Mouse (Mus musculus) MEL (cell line): Measurements from ENCODE around the gene Arel1. TPM values are rescaled to one million over a fixed set of nuclear protein-coding genes. Genes with fewer than 3 reads are reported as not detected.

Source experiments
- DNase-seq: peaks from one replicate; pipeline ENCODE4 v3.0.0; 2011; ENCODE audit warnings: low read depth, low spot score
- H3K27ac ChIP-seq: 2 replicates; pipeline ENCODE4 v1.5.1; 2012; ENCODE audit warnings: low read depth, mild to moderate bottlenecking, control low read depth, low read length, moderate library complexity; ENCODE audit not compliant: control insufficient read depth
- H3K27me3 ChIP-seq, 2 experiments: fragments of 150-350 bp in 1 of 2; sonication (generic) in 1 of 2; 2 replicates each; pipeline ENCODE4 v1.6.1; 2012; ENCODE audit warnings: low read length in 2 of 2, mild to moderate bottlenecking in 2 of 2, improper control_type of control experiment in 1 of 2, moderate library complexity in 1 of 2; ENCODE audit not compliant: insufficient read depth in 2 of 2, control insufficient read depth in 1 of 2
- H3K36me3 ChIP-seq, 2 experiments: 2 replicates each; pipeline ENCODE4 v1.6.1; 2012 to 2014; ENCODE audit warnings: low read length in 2 of 2, improper control_type of control experiment in 1 of 2, inconsistent platforms in 1 of 2, mild to moderate bottlenecking in 1 of 2; ENCODE audit not compliant: insufficient read depth in 2 of 2, control insufficient read depth in 1 of 2
- H3K4me1 ChIP-seq, 2 experiments: fragments of 150-350 bp in 1 of 2; sonication (generic) in 1 of 2; 2 replicates each; pipeline ENCODE4 v1.6.1; 2012; ENCODE audit warnings: low read length in 2 of 2, improper control_type of control experiment in 1 of 2, mild to moderate bottlenecking in 1 of 2; ENCODE audit not compliant: insufficient read depth in 2 of 2, control insufficient read depth in 1 of 2
- H3K4me3 ChIP-seq, 2 experiments: fragments of 150-350 bp in 1 of 2; sonication (generic) in 1 of 2; 2 replicates each; pipeline ENCODE4 v1.5.1; 2012; ENCODE audit warnings: low read depth in 2 of 2, low read length in 2 of 2, mild to moderate bottlenecking in 2 of 2, moderate library complexity in 2 of 2, control low read depth in 1 of 2, improper control_type of control experiment in 1 of 2; ENCODE audit not compliant: control insufficient read depth in 1 of 2, insufficient read depth in 1 of 2
- H3K79me2 ChIP-seq: 2 replicates; pipeline ENCODE4 v1.6.1; 2012; ENCODE audit warnings: mild to moderate bottlenecking, low read length, moderate library complexity; ENCODE audit not compliant: control insufficient read depth, poor library complexity, insufficient read depth
- H3K9ac ChIP-seq: 2 replicates; pipeline ENCODE4 v1.6.1; 2012; ENCODE audit warnings: low read depth, mild to moderate bottlenecking, control low read depth, low read length, moderate library complexity; ENCODE audit not compliant: control insufficient read depth, poor library complexity, severe bottlenecking
- H3K9me3 ChIP-seq: fragments of 150-350 bp; sonication (generic); replicated peaks from 2 replicates; pipeline ENCODE4 v1.6.1; 2012; ENCODE audit warnings: mild to moderate bottlenecking, low read length, improper control_type of control experiment, moderate library complexity; ENCODE audit not compliant: insufficient read depth
- BHLHE40 ChIP-seq: IDR thresholded peaks from 2 replicates; pipeline ENCODE4 v1.6.1; 2012; ENCODE audit warnings: low read depth, mild to moderate bottlenecking, inconsistent platforms, low read length, improper control_type of control experiment, borderline replicate concordance
- CHD1 ChIP-seq: IDR thresholded peaks from 2 replicates; pipeline ENCODE4 v1.6.1; 2012; ENCODE audit warnings: low read depth, mild to moderate bottlenecking, inconsistent platforms, low read length, improper control_type of control experiment
- CHD2 ChIP-seq: IDR thresholded peaks from 2 replicates; pipeline ENCODE4 v1.6.1; 2011; ENCODE audit warnings: low read length, improper control_type of control experiment
- CTCF ChIP-seq, 3 experiments: IDR thresholded peaks in 2 of 3; conservative IDR thresholded peaks in 1 of 3; 2 replicates each; pipeline ENCODE4 v1.5.1; 2011 to 2012; ENCODE audit warnings: low read length in 3 of 3, low read depth in 2 of 3, mild to moderate bottlenecking in 2 of 3, improper control_type of control experiment in 1 of 3, inconsistent platforms in 1 of 3, mixed read lengths in 1 of 3, moderate library complexity in 1 of 3; ENCODE audit not compliant: control insufficient read depth in 1 of 3, insufficient read depth in 1 of 3, poor library complexity in 1 of 3, severe bottlenecking in 1 of 3
- ELF1 ChIP-seq: IDR thresholded peaks from 2 replicates; pipeline ENCODE4 v1.6.1; 2014; ENCODE audit warnings: low read depth, mild to moderate bottlenecking, inconsistent platforms, low read length, improper control_type of control experiment, moderate library complexity
- ETS1 ChIP-seq: IDR thresholded peaks from 2 replicates; pipeline ENCODE4 v1.6.1; 2012; ENCODE audit warnings: low read depth, mild to moderate bottlenecking, inconsistent platforms, low read length, improper control_type of control experiment, moderate library complexity
- GABPA ChIP-seq: IDR thresholded peaks from 2 replicates; pipeline ENCODE4 v1.6.1; 2012; ENCODE audit warnings: low read depth, mild to moderate bottlenecking, inconsistent platforms, low read length, improper control_type of control experiment, moderate library complexity
- HCFC1 ChIP-seq: IDR thresholded peaks from 2 replicates; pipeline ENCODE4 v1.6.1; 2012; ENCODE audit warnings: low read depth, mild to moderate bottlenecking, inconsistent platforms, low read length, improper control_type of control experiment, moderate library complexity
- MAFK ChIP-seq: IDR thresholded peaks from 2 replicates; pipeline ENCODE4 v1.6.1; 2011; ENCODE audit warnings: low read depth, mild to moderate bottlenecking, low read length, improper control_type of control experiment, borderline replicate concordance
- MAZ ChIP-seq: IDR thresholded peaks from 2 replicates; pipeline ENCODE4 v1.6.1; 2012; ENCODE audit warnings: low read depth, mild to moderate bottlenecking, inconsistent platforms, low read length, improper control_type of control experiment
- MEF2A ChIP-seq: IDR thresholded peaks from 2 replicates; pipeline ENCODE4 v1.6.1; 2014; ENCODE audit warnings: low read depth, mild to moderate bottlenecking, inconsistent platforms, low read length, improper control_type of control experiment; ENCODE audit not compliant: poor library complexity, insufficient replicate concordance, severe bottlenecking; ENCODE audit errors: extremely low read depth
- MXI1 ChIP-seq: IDR thresholded peaks from 2 replicates; pipeline ENCODE4 v1.6.1; 2011; ENCODE audit warnings: mild to moderate bottlenecking, low read depth, low read length, improper control_type of control experiment
- MYC ChIP-seq: IDR thresholded peaks from 2 replicates; pipeline ENCODE4 v1.6.1; 2011; ENCODE audit warnings: low read depth, mild to moderate bottlenecking, low read length, improper control_type of control experiment, moderate library complexity
- NRF1 ChIP-seq: IDR thresholded peaks from 2 replicates; pipeline ENCODE4 v1.6.1; 2014; ENCODE audit warnings: low read depth, mild to moderate bottlenecking, inconsistent platforms, low read length, improper control_type of control experiment, moderate library complexity; ENCODE audit not compliant: poor library complexity, insufficient read depth, severe bottlenecking
- RAD21 ChIP-seq: IDR thresholded peaks from 2 replicates; pipeline ENCODE4 v1.6.1; 2011; ENCODE audit warnings: mild to moderate bottlenecking, low read depth, low read length, improper control_type of control experiment
- SIN3A ChIP-seq: IDR thresholded peaks from 2 replicates; pipeline ENCODE4 v1.6.1; 2012; ENCODE audit warnings: low read length, improper control_type of control experiment, inconsistent platforms
- TAL1 ChIP-seq: IDR thresholded peaks from 2 replicates; pipeline ENCODE4 v1.6.1; 2012; ENCODE audit warnings: mild to moderate bottlenecking, inconsistent platforms, low read length, moderate library complexity, mixed read lengths
- USF2 ChIP-seq, 2 experiments: IDR thresholded peaks; 2 replicates each; pipeline ENCODE4 v1.6.1; 2011 to 2012; ENCODE audit warnings: improper control_type of control experiment in 2 of 2, low read length in 2 of 2, borderline replicate concordance in 1 of 2, inconsistent platforms in 1 of 2, low read depth in 1 of 2, mild to moderate bottlenecking in 1 of 2; ENCODE audit not compliant: insufficient read depth in 1 of 2
- ZC3H11A ChIP-seq: IDR thresholded peaks from 2 replicates; pipeline ENCODE4 v1.6.1; 2012; ENCODE audit warnings: low read depth, mild to moderate bottlenecking, inconsistent platforms, low read length, improper control_type of control experiment
- ZKSCAN1 ChIP-seq: IDR thresholded peaks from 2 replicates; pipeline ENCODE4 v1.6.1; 2012; ENCODE audit warnings: low read depth, mild to moderate bottlenecking, inconsistent platforms, low read length, improper control_type of control experiment, moderate library complexity
- polyA plus RNA-seq, 2 experiments: library from polyadenylated mRNA; stranded (reverse) in 1 of 2; unstranded in 1 of 2; fragments of >175 nt in 1 of 2; fragments of >200 nt in 1 of 2; gene quantifications; 2 replicates each; pipeline versions ENCODE4 v1.2.1 to v1.2.4; 2012; ENCODE audit warnings: low replicate concordance in 2 of 2, low read depth in 1 of 2; ENCODE audit not compliant: insufficient read length in 2 of 2, insufficient read depth in 1 of 2, missing spikeins in 1 of 2
- total RNA-seq: library from RNA; depleted of rRNA; stranded (reverse); fragments of 300-350 nt; gene quantifications from 2 replicates; pipeline ENCODE4 v1.2.3, GENCODE M21; 2012

Gene Arel1
- total and polyA plus RNA-seq, 3 experiments: 37.2 to 82.5 (median 45.0) TPM

- H3K9me3 ChIP-seq: no peaks in the 10 kb centered on the region
- DNase-seq: no peak
- no peaks in the 10 kb centered on the region for H3K4me1 ChIP-seq
These were observed 62.8 kb downstream of the Arel1 start for GRCm38 (mm10) chr12:84907627-84908480.

GRCm38 (mm10) chr12:84907024-84907626 is 63.6 kb downstream of the Arel1 start:
- Histone ChIP-seq H3K9ac (no peak overlapping the region), H3K27me3 (peaks cover 0 to 3% of the 10 kb centered on the region in 2 experiments; a peak in 1 of 4 replicates), H3K4me1 (no peaks in the 10 kb centered on the region), H3K4me3 (no peak overlapping the region), H3K27ac (no peak overlapping the region), H3K36me3 (no peaks in the 10 kb centered on the region), H3K79me2 (no peaks in the 10 kb centered on the region), H3K9me3 (no peaks in the 10 kb centered on the region)
- no peak for DNase-seq
- no peak for TF ChIP-seq ZC3H11A
- no peak for TF ChIP-seq CHD1
- no peak for TF ChIP-seq CHD2
- no peak for TF ChIP-seq TAL1
- no peak for TF ChIP-seq ETS1
- TF ChIP-seq ELF1: no peak
- TF ChIP-seq GABPA: no peak

More at GRCm38 (mm10) chr12:84907627-84908480, 62.8 kb downstream of the Arel1 start:
- no peaks in the 10 kb centered on the region for H3K36me3 ChIP-seq
- H3K79me2 ChIP-seq: no peaks in the 10 kb centered on the region
- TF ChIP-seq ETS1 (no peak), RAD21 (no peak), ZKSCAN1 (no peak), MXI1 (no peak), GABPA (no peak), BHLHE40 (no peak), NRF1 (no peak), ELF1 (no peak), CHD1 (no peak), USF2 (IDR thresholded peaks at IDR 0.05; ENCODE audit: borderline replicate concordance in 1 of 2, insufficient read depth in 1 of 2, low read depth in 1 of 2, low read length in 2 of 2) (no peak), MYC (no peak), CHD2 (no peak), TAL1 (no peak), MAZ (no peak), CTCF (IDR thresholded peaks at IDR 0.05 in 2 of 3, conservative IDR thresholded peaks at IDR 0.05 in 1 of 3; ENCODE audit: control insufficient read depth in 1 of 3, insufficient read depth in 1 of 3, low read depth in 2 of 3, low read length in 3 of 3, poor library complexity in 1 of 3, severe bottlenecking in 1 of 3) (no peak), MEF2A (no peak), SIN3A (no peak), HCFC1 (no peak), MAFK (no peak)
- H3K27ac ChIP-seq: no peak overlapping the region
- no peak overlapping the region for H3K4me3 ChIP-seq
- H3K9ac ChIP-seq: no peak overlapping the region
- H3K27me3 ChIP-seq: peaks cover 0 to 3% of the 10 kb centered on the region in 2 experiments; a peak in 1 of 4 replicates
